Mouse (Mus musculus) liver, adult 2 months (tissue): ENCODE measurements around the gene Irf1.

Experiments
- CTCF ChIP-seq: fragments of 200-500 bp; IDR thresholded peaks from 2 replicates; pipeline ENCODE4 v1.5.1; 2011; ENCODE audit warnings: low read depth, low read length, control low read depth
- POLR2A ChIP-seq: fragments of 200-500 bp; IDR thresholded peaks from 2 replicates; pipeline ENCODE4 v1.6.1; 2011; ENCODE audit warnings: low read length, control low read depth; ENCODE audit not compliant: insufficient read depth; ENCODE audit errors: extremely low read depth

GRCm38 (mm10) chr11:53796409-53797151, 26.8 kb downstream of the Irf1 start:
- TF ChIP-seq POLR2A (no peak), CTCF (no peak)
